Mouse (Mus musculus) intestine, postnatal 0 days (tissue): ENCODE measurements around the gene Alg9. TPM values are rescaled to one million over a fixed set of nuclear protein-coding genes. Genes with fewer than 3 reads are reported as not detected.

Experiments
- ATAC-seq: fragments of 200-750 bp; cut with Nextera tagmentation; 2 replicates; pipeline ENCODE4 v1.8.0; 2017; ENCODE audit warnings: mild to moderate bottlenecking, moderate TSS enrichment, moderate library complexity
- H3K27ac ChIP-seq: fragments of 300-500 bp; sonication (generic); 2 replicates; pipeline ENCODE4 v1.5.1; 2014; ENCODE audit warnings: mild to moderate bottlenecking, low read depth, low read length, moderate library complexity
- H3K27me3 ChIP-seq: fragments of 300-500 bp; sonication (generic); replicated peaks from 2 replicates; pipeline ENCODE4 v1.6.1; 2014; ENCODE audit warnings: low read length, mixed read lengths; ENCODE audit not compliant: control insufficient read depth, insufficient read depth
- H3K36me3 ChIP-seq: fragments of 300-500 bp; sonication (generic); 2 replicates; pipeline ENCODE4 v1.6.1; 2014; ENCODE audit warnings: mild to moderate bottlenecking, moderate library complexity; ENCODE audit not compliant: control insufficient read depth, insufficient read depth
- H3K4me1 ChIP-seq: fragments of 300-500 bp; sonication (generic); replicated peaks from 2 replicates; pipeline ENCODE4 v1.6.1; 2014; ENCODE audit warnings: antibody characterized with exemption, low read length, mixed read lengths; ENCODE audit not compliant: control insufficient read depth, insufficient read depth
- H3K4me2 ChIP-seq: fragments of 300-500 bp; sonication (generic); replicated peaks from 2 replicates; pipeline ENCODE4 v1.6.1; 2014; ENCODE audit warnings: low read depth, mild to moderate bottlenecking, moderate library complexity
- H3K4me3 ChIP-seq: fragments of 300-500 bp; sonication (generic); 2 replicates; pipeline ENCODE4 v1.5.1; 2014; ENCODE audit warnings: low read depth, low read length
- H3K9ac ChIP-seq: fragments of 300-500 bp; sonication (generic); 2 replicates; pipeline ENCODE4 v1.6.1; 2014; ENCODE audit warnings: mild to moderate bottlenecking, low read depth, low read length
- H3K9me3 ChIP-seq: fragments of 300-500 bp; sonication (generic); 2 replicates; pipeline ENCODE4 v1.6.1; 2016; ENCODE audit warnings: mixed run types; ENCODE audit not compliant: control insufficient read depth
- CTCF ChIP-seq: sonication (generic); IDR thresholded peaks from 2 replicates; pipeline ENCODE4 v1.5.1; 2016; ENCODE audit warnings: low read depth, mild to moderate bottlenecking, control low read depth, antibody characterized with exemption, moderate library complexity
- WGBS: fragments of 180-500 bp; shearing (Covaris S2); extraction: QIAGEN DNeasy Blood & Tissue Kit; methylation state at CpG from one replicate; pipeline ENCODE4 v1.1.7; 2014; 5-methylcytosine and 5-hydroxymethylcytosine counted together
- polyA plus RNA-seq: library from polyadenylated mRNA; unstranded; fragments of >200 nt; fragmentation: Nextera tagmentation; extraction: Ambion mirVana; gene quantifications from 2 replicates; pipeline ENCODE4 v1.2.1, GENCODE M21; 2015

Alg9 gene
- polyA plus RNA-seq, 1 experiment from 2014 or later = 17.3 TPM

GRCm38 (mm10) chr9:50768107-50769002 is 6.5 kb upstream of the Alg9 start, which contains the start of gene Fdxacb1:
TSS of gene Fdxacb1 (plus strand) at chr9:50768236.
- H3K4me2 ChIP-seq = peak within 1 kb of the TSS; percentile 73
- 2% methylated on average over 59 of the region's 59 CpGs for WGBS

GRCm38 (mm10) chr9:50770011-50770410 is 4.8 kb upstream of the Alg9 start:
- no peak overlapping the region for H3K9ac ChIP-seq
- WGBS = 92% methylated on average over 2 of the region's 2 CpGs
- no peak for ATAC-seq

More at GRCm38 (mm10) chr9:50768107-50769002, 6.5 kb upstream of the Alg9 start, which contains the start of gene Fdxacb1:
- H3K9ac ChIP-seq = peak within 1 kb of the TSS; percentile 56
- peaks cover 10% of the 10 kb centered on the region; the same call in 1 of the 2 replicates for H3K36me3 ChIP-seq
- H3K9me3 ChIP-seq = no peaks in the 10 kb centered on the region
- H3K4me3 ChIP-seq = peak within 1 kb of the TSS; percentile 57
- H3K27ac ChIP-seq = peak within 1 kb of the TSS; percentile 83
- no peaks in the 10 kb centered on the region for H3K4me1 ChIP-seq
- peak; percentile 93 for TF ChIP-seq CTCF
- ATAC-seq = peak; percentile 98
- no peaks in the 10 kb centered on the region for H3K27me3 ChIP-seq

GRCm38 (mm10) chr9:50774026-50774462 is 775 bp upstream of the Alg9 start:
- no peak for TF ChIP-seq CTCF
- H3K4me2 ChIP-seq = peak overlapping the region; percentile 96
- ATAC-seq = no peak
- H3K27ac ChIP-seq = no peak overlapping the region
- 43% methylated on average over 4 of the region's 4 CpGs for WGBS
- no peaks in the 10 kb centered on the region for H3K9me3 ChIP-seq
- no peaks in the 10 kb centered on the region for H3K27me3 ChIP-seq
- H3K9ac ChIP-seq = no peak overlapping the region
- H3K4me3 ChIP-seq = peak overlapping the region; percentile 89; the same call in 1 of the 2 replicates
- H3K36me3 ChIP-seq = peaks cover 8% of the 10 kb centered on the region
- H3K4me1 ChIP-seq = 0 out of 2 replicates have a peak, but pooled peaks cover 4% of the 10 kb centered on the region

More at GRCm38 (mm10) chr9:50770011-50770410, 4.8 kb upstream of the Alg9 start:
- peaks cover 5% of the 10 kb centered on the region; the same call in 1 of the 2 replicates for H3K36me3 ChIP-seq
- H3K27me3 ChIP-seq = no peaks in the 10 kb centered on the region
- no peak for TF ChIP-seq CTCF
- H3K4me2 ChIP-seq = no peak overlapping the region
- no peak overlapping the region for H3K27ac ChIP-seq
- no peaks in the 10 kb centered on the region for H3K9me3 ChIP-seq
- H3K4me1 ChIP-seq = 0 out of 2 replicates have a peak, but pooled peaks cover 4% of the 10 kb centered on the region
- H3K4me3 ChIP-seq = no peak overlapping the region

GRCm38 (mm10) chr9:50775662-50776126 is 875 bp downstream of the Alg9 start:
- Histone ChIP-seq H3K9me3 (no peaks in the 10 kb centered on the region), H3K9ac (peak overlapping the region; percentile 84), H3K4me3 (peak overlapping the region; percentile 89), H3K27me3 (no peaks in the 10 kb centered on the region), H3K4me2 (peak overlapping the region; percentile 96), H3K27ac (peak overlapping the region; percentile 88), H3K4me1 (0 out of 2 replicates have a peak, but pooled peaks cover 4% of the 10 kb centered on the region), H3K36me3 (peaks cover 21% of the 10 kb centered on the region)
- under 1% methylated on average over 27 of the region's 30 CpGs for WGBS
- TF ChIP-seq CTCF = no peak
- ATAC-seq = peak; percentile 29

- peak; percentile 63 for ATAC-seq
- H3K27ac ChIP-seq = peak overlapping the region; percentile 88; the same call in 1 of the 2 replicates
- WGBS = 28% methylated on average over 11 of the region's 11 CpGs
Observed at GRCm38 (mm10) chr9:50776162-50776760, 1.4 kb downstream of the Alg9 start.

GRCm38 (mm10) chr9:50782155-50782554 is 7.3 kb downstream of the Alg9 start:
- no peak overlapping the region for H3K27ac ChIP-seq
- peak; percentile 66 for TF ChIP-seq CTCF
- H3K36me3 ChIP-seq = peaks cover 62% of the 10 kb centered on the region
- no peak overlapping the region for H3K9ac ChIP-seq
- no peaks in the 10 kb centered on the region for H3K9me3 ChIP-seq
- no peak for ATAC-seq
- H3K27me3 ChIP-seq = no peaks in the 10 kb centered on the region
- no peak overlapping the region for H3K4me3 ChIP-seq
- no peak overlapping the region for H3K4me2 ChIP-seq
- 71% methylated on average over 2 of the region's 2 CpGs for WGBS
- no peaks in the 10 kb centered on the region for H3K4me1 ChIP-seq

More at GRCm38 (mm10) chr9:50776162-50776760, 1.4 kb downstream of the Alg9 start:
- peak overlapping the region; percentile 89 for H3K4me3 ChIP-seq
- no peak overlapping the region for H3K9ac ChIP-seq
- H3K4me2 ChIP-seq = peak overlapping the region; percentile 96
- H3K9me3 ChIP-seq = no peaks in the 10 kb centered on the region
- 0 out of 2 replicates have a peak, but pooled peaks cover 4% of the 10 kb centered on the region for H3K4me1 ChIP-seq
- no peaks in the 10 kb centered on the region for H3K27me3 ChIP-seq
- TF ChIP-seq CTCF = no peak
- H3K36me3 ChIP-seq = peaks cover 19% of the 10 kb centered on the region
